ENCODE assay signal across 8 mouse cellular contexts in the genomic region with DNA sequence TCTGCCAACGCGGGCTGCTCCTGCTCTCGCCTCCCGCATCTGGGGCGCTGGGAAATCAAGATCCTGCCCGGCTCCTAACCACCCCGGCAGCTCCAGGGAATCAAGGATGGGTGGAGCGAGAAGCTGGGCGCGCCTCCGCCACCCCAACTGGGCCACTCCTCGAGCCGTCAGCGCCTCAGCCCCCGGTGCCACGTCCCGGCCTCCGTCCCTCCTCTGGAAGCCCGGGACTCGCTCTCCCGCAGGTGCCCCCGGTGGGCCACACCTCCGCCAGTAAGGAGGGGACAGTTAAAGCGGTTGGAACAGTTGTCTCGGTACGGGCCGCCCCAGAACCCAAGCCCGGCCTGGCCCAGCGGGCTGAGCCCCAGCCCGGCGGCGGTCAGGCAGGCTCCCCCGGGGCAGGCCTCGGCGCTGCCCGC. TPM values are rescaled to one million over a fixed set of nuclear protein-coding genes. Genes with fewer than 3 reads are reported as not detected.
DNase-seq lines count a peak whose midpoint lies in the region; ATAC-seq and TF ChIP-seq lines count a peak whose summit lies in the region.

No protein-coding gene starts in this region.

- no peak; the same call in 1 of the 2 replicates for ATAC-seq in hindbrain, postnatal 0 days
- no peak; the same call in none of the 2 replicates for ATAC-seq in midbrain, embryonic 15.5 days (replicated peaks)

- peak overlapping the region; percentile 79 for H3K4me2 ChIP-seq in hindbrain, postnatal 0 days (ENCODE audit: low read depth, low read length)
- peak overlapping the region; percentile 79 for H3K4me2 ChIP-seq in midbrain, embryonic 15.5 days

- no peaks in the 10 kb centered on the region for H3K36me3 ChIP-seq in hindbrain, postnatal 0 days (ENCODE audit: insufficient read depth, low read length)
- H3K36me3 ChIP-seq in midbrain, embryonic 15.5 days (replicated peaks): no peaks in the 10 kb centered on the region

- H3K27ac ChIP-seq in layer of hippocampus, adult 2 months: peak overlapping the region; percentile 98
- peak overlapping the region; percentile 94 for H3K27ac ChIP-seq in brown adipose tissue, adult 24 weeks (replicated peaks; ENCODE audit: low read depth, low read length)
- H3K27ac ChIP-seq in hindbrain, postnatal 0 days: peak overlapping the region; percentile 89
- peak overlapping the region; percentile 93 for H3K27ac ChIP-seq in midbrain, embryonic 15.5 days

- H3K4me1 ChIP-seq in brown adipose tissue, adult 24 weeks (ENCODE audit: control insufficient read depth, insufficient read depth, insufficient read length, low read length): peaks cover 19% of the 10 kb centered on the region; the same call in 1 of the 2 replicates
- H3K4me1 ChIP-seq in hindbrain, postnatal 0 days (ENCODE audit: insufficient read depth, low read length): peaks cover 12% of the 10 kb centered on the region
- H3K4me1 ChIP-seq in midbrain, embryonic 15.5 days: peaks cover 30% of the 10 kb centered on the region

- WGBS in hindbrain, postnatal 0 days: 0% methylated on average over 35 of the region's 36 CpGs
- WGBS in midbrain, embryonic 15.5 days: under 1% methylated on average over 36 of the region's 36 CpGs

- no peaks in the 10 kb centered on the region for H3K27me3 ChIP-seq in hindbrain, postnatal 0 days (ENCODE audit: insufficient read depth, low read length)
- H3K27me3 ChIP-seq in midbrain, embryonic 15.5 days (replicated peaks): no peaks in the 10 kb centered on the region

- H3K9me3 ChIP-seq in hindbrain, postnatal 0 days (ENCODE audit: low read length): no peaks in the 10 kb centered on the region
- no peaks in the 10 kb centered on the region for H3K9me3 ChIP-seq in midbrain, embryonic 15.5 days

- peak; percentile 40 to 53 for DNase-seq in layer of hippocampus, adult 2 months (ENCODE audit: low spot score in 2 of 2)
- no peak for DNase-seq in layer of hippocampus, postnatal 10 days (ENCODE audit: low spot score in 2 of 2)
- DNase-seq in gastrocnemius, adult 8-10 months (ENCODE audit: low spot score in 2 of 2): peak; percentile 67 to 77
- peak; percentile 58 for DNase-seq in hindbrain, postnatal 0 days (ENCODE audit: low spot score)
- peak; percentile 87 for DNase-seq in liver
- DNase-seq in telencephalon, adult 2 months (ENCODE audit: low read depth, low spot score): peak; percentile 31

- peak overlapping the region; percentile 88 for H3K9ac ChIP-seq in hindbrain, postnatal 0 days (replicated peaks; ENCODE audit: low read length)
- peak overlapping the region; percentile 90 for H3K9ac ChIP-seq in midbrain, embryonic 15.5 days

- H3K4me3 ChIP-seq in layer of hippocampus, adult 2 months: peak overlapping the region; percentile 99
- peak overlapping the region; percentile 84 for H3K4me3 ChIP-seq in brown adipose tissue, adult 24 weeks (ENCODE audit: insufficient read depth, low read depth, low read length)
- peak overlapping the region; percentile 84 for H3K4me3 ChIP-seq in hindbrain, postnatal 0 days (ENCODE audit: low read length)
- peak overlapping the region; percentile 99 for H3K4me3 ChIP-seq in midbrain, embryonic 15.5 days

- no peak for TF ChIP-seq CTCF in layer of hippocampus, adult 2 months (conservative IDR thresholded peaks at IDR 0.05)
- no peak; the same call in 1 of the 2 replicates for TF ChIP-seq CTCF in hindbrain, postnatal 0 days (IDR thresholded peaks at IDR 0.05; ENCODE audit: low read depth)

RNA-seq across cellular contexts. Expression of gene Ndel1, which starts 19.2 kb away (rescaled TPM):
- 10 to 100 TPM; 81.1 to 96.3 TPM for total RNA-seq in layer of hippocampus, adult 2 months (2021)
- 10 to 100 TPM; 82.4 to 87.0 TPM for total RNA-seq in layer of hippocampus, postnatal 10 days (2021)
- polyA plus RNA-seq in brown adipose tissue, adult 24 weeks (2012; ENCODE audit: insufficient read depth, insufficient read length, missing spikeins): 48.4 and 48.9 TPM in 2 replicates
- 10 to 100 TPM; 70.5 to 96.6 (median 85.7) TPM for total RNA-seq in gastrocnemius, adult 8-10 months (2022)
- 90.6 and 96.2 TPM in 2 replicates for total RNA-seq in hindbrain, postnatal 0 days (2014; rRNA removed)
- 101 and 105 TPM in 2 replicates for polyA plus RNA-seq in hindbrain, postnatal 0 days (2015; fragmentation: Nextera tagmentation; extraction: Ambion mirVana)
- 105 and 108 TPM in 2 replicates for polyA plus RNA-seq in midbrain, embryonic 15.5 days (2015; fragmentation: Nextera tagmentation; extraction: Ambion mirVana)

RNA-seq across cellular contexts. Expression of gene Rnf222, which starts 35.9 kb away (rescaled TPM):
- total RNA-seq in layer of hippocampus, adult 2 months (2021): not detected
- not detected for total RNA-seq in layer of hippocampus, postnatal 10 days (2021)
- not detected in 2 replicates for polyA plus RNA-seq in brown adipose tissue, adult 24 weeks (2012; ENCODE audit: insufficient read depth, insufficient read length, missing spikeins)
- total RNA-seq in gastrocnemius, adult 8-10 months (2022): under 1 TPM in 1 of 4 experiments, not detected in 3; 0.10 TPM
- total RNA-seq in hindbrain, postnatal 0 days (2014; rRNA removed): 0.16 TPM in 1 of 2 replicates, not detected in the other
- not detected in 2 replicates for polyA plus RNA-seq in hindbrain, postnatal 0 days (2015; fragmentation: Nextera tagmentation; extraction: Ambion mirVana)
- not detected in 2 replicates for polyA plus RNA-seq in midbrain, embryonic 15.5 days (2015; fragmentation: Nextera tagmentation; extraction: Ambion mirVana)

RNA-seq across cellular contexts. Expression of gene Rpl26, which starts 48.9 kb away (rescaled TPM):
- total RNA-seq in layer of hippocampus, adult 2 months (2021): 100 to 1,000 TPM; 766 to 781 TPM
- 100 to 1,000 TPM; 734 to 739 TPM for total RNA-seq in layer of hippocampus, postnatal 10 days (2021)
- polyA plus RNA-seq in brown adipose tissue, adult 24 weeks (2012; ENCODE audit: insufficient read depth, insufficient read length, missing spikeins): 1,653 and 1,681 TPM in 2 replicates
- total RNA-seq in gastrocnemius, adult 8-10 months (2022): 100 to 1,000 TPM; 671 to 819 (median 724) TPM
- 1,103 and 1,196 TPM in 2 replicates for total RNA-seq in hindbrain, postnatal 0 days (2014; rRNA removed)
- 608 and 621 TPM in 2 replicates for polyA plus RNA-seq in hindbrain, postnatal 0 days (2015; fragmentation: Nextera tagmentation; extraction: Ambion mirVana)
- polyA plus RNA-seq in midbrain, embryonic 15.5 days (2015; fragmentation: Nextera tagmentation; extraction: Ambion mirVana): 529 and 538 TPM in 2 replicates

Comparison
In these comparisons a context has a peak if more than half of its experiments do, and no peak if none do; other contexts are left out.
1. DNase-seq: peak in layer of hippocampus, adult 2 months (2 of 2), gastrocnemius, adult 8-10 months (2 of 2), hindbrain, postnatal 0 days (single experiment), liver (single experiment) and telencephalon, adult 2 months (single experiment); none in layer of hippocampus, postnatal 10 days (0 of 2).
2. Peak in every context shown above with its lines, with median percentiles within 50 percentile points of each other: H3K27ac ChIP-seq and H3K4me3 ChIP-seq.